Mouse (Mus musculus) heart, postnatal 0 days (tissue): ENCODE measurements around the gene Abcc12.

Experiments used
- CTCF ChIP-seq: IDR thresholded peaks from 2 replicates; pipeline ENCODE4 v1.5.1; 2016; ENCODE audit warnings: antibody characterized with exemption, control low read depth, low read depth
- EP300 ChIP-seq: IDR thresholded peaks from 2 replicates; pipeline ENCODE4 v1.6.1; 2016; ENCODE audit warnings: antibody characterized with exemption, low read depth

- TF ChIP-seq CTCF (no peak), EP300 (no peak)
These were observed 18.8 kb upstream of the Abcc12 start for GRCm38 (mm10) chr8:86599299-86599698.
